Mouse (Mus musculus) neural tube, embryonic 11.5 days (tissue): ENCODE data around the gene Mgst3. TPM values are rescaled to one million over a fixed set of nuclear protein-coding genes. Genes with fewer than 3 reads are reported as not detected.

Experiments
- ATAC-seq: fragments of 200-750 bp; cut with Nextera tagmentation; 2 replicates; pipeline ENCODE4 v1.8.0; 2017; ENCODE audit warnings: moderate number of reproducible peaks, mild to moderate bottlenecking, moderate TSS enrichment, moderate library complexity; ENCODE audit not compliant: insufficient read depth, low FRiP score, low TSS enrichment
- DNase-seq: peaks from one replicate; pipeline ENCODE4 v3.0.0-alpha.2; 2015; ENCODE audit warnings: low spot score
- H3K27ac ChIP-seq: fragments of 300-500 bp; sonication (generic); 2 replicates; pipeline ENCODE4 v1.5.1; 2014; ENCODE audit warnings: low read depth, mild to moderate bottlenecking, low read length
- H3K27me3 ChIP-seq: fragments of 300-500 bp; sonication (generic); 2 replicates; pipeline ENCODE4 v1.6.1; 2014; ENCODE audit warnings: mild to moderate bottlenecking, low read length, mixed read lengths; ENCODE audit not compliant: control insufficient read depth, insufficient read depth
- H3K36me3 ChIP-seq: fragments of 300-500 bp; sonication (generic); 2 replicates; pipeline ENCODE4 v1.6.1; 2014; ENCODE audit warnings: mild to moderate bottlenecking, low read length, moderate library complexity, mixed read lengths; ENCODE audit not compliant: control insufficient read depth, insufficient read depth
- H3K4me1 ChIP-seq: fragments of 300-500 bp; sonication (generic); 2 replicates; pipeline ENCODE4 v1.6.1; 2014; ENCODE audit warnings: low read length, mixed read lengths; ENCODE audit not compliant: control insufficient read depth, insufficient read depth
- H3K4me2 ChIP-seq: fragments of 300-500 bp; sonication (generic); 2 replicates; pipeline ENCODE4 v1.6.1; 2014; ENCODE audit warnings: low read depth, mild to moderate bottlenecking, moderate library complexity
- H3K4me3 ChIP-seq: fragments of 300-500 bp; sonication (generic); 2 replicates; pipeline ENCODE4 v1.5.1; 2014; ENCODE audit warnings: low read depth, low read length
- H3K9ac ChIP-seq: fragments of 300-500 bp; sonication (generic); 2 replicates; pipeline ENCODE4 v1.6.1; 2014; ENCODE audit warnings: mild to moderate bottlenecking, low read length
- H3K9me3 ChIP-seq: fragments of 300-500 bp; sonication (generic); 2 replicates; pipeline ENCODE4 v1.6.1; 2016; ENCODE audit warnings: low read length; ENCODE audit not compliant: control insufficient read depth
- WGBS: fragments of 180-500 bp; shearing (Covaris S2); extraction: QIAGEN DNeasy Blood & Tissue Kit; methylation state at CpG from one replicate; pipeline ENCODE4 v1.1.7; 2014; 5-methylcytosine and 5-hydroxymethylcytosine counted together
- microRNA-seq: library from miRNA; unstranded; fragments of <30 nt; microRNA quantifications from one replicate; pipeline ENCODE4, GENCODE M21; 2016
- polyA plus RNA-seq: library from polyadenylated mRNA; unstranded; fragments of >200 nt; fragmentation: Nextera tagmentation; extraction: Ambion mirVana; gene quantifications from 2 replicates; pipeline ENCODE4 v1.2.1, GENCODE M21; 2014

Gene Mgst3
- polyA plus RNA-seq, 1 experiment from 2014 or later, result 78.0 TPM

DNA sequence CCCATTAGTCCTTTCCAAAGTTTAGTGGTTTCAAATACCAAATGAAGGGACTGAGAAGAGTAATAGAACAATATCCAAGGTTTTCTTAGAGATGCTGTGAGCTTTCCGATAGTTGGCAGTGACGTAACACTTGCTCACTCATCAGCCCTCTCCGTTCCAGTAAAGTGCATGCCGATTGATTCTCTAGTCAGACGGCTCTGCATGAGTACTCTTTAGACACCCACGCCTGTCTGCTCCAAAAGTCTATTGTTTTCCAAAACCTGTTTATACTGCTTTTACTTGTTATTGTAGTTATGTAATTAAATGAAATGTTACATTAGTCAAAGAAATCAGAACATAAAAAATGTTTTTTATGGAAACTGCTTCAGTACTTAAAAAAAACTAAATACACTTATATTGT lies 64.9 kb downstream of the Mgst3 start:
- no peaks in the 10 kb centered on the region for H3K9me3 ChIP-seq
- 94% methylated on average over 6 of the region's 6 CpGs for WGBS
- no peak overlapping the region for H3K4me3 ChIP-seq
- no peaks in the 10 kb centered on the region for H3K27me3 ChIP-seq
- no peak overlapping the region for H3K4me2 ChIP-seq
- H3K4me1 ChIP-seq, result no peaks in the 10 kb centered on the region
- DNase-seq (no peak), ATAC-seq (no peak)
- peaks cover 3% of the 10 kb centered on the region; the same call in 1 of the 2 replicates for H3K36me3 ChIP-seq
- H3K9ac ChIP-seq, result no peak overlapping the region
- no peak overlapping the region for H3K27ac ChIP-seq

Small RNA genes within 50 kb of the gene (microRNA-seq; reads per million reads assigned to microRNA genes)
- gene Gm25911, result 1.3 reads per million

Other genes starting within 250 kb of the Mgst3 start
- gene Uck2, start 108.5 kb downstream of the Mgst3 start, polyA plus RNA-seq, result 116 and 119 TPM in 2 replicates
- gene Tmco1, start 85.5 kb downstream of the Mgst3 start, polyA plus RNA-seq, result 81.9 and 93.0 TPM in 2 replicates
- 36.0 and 36.4 TPM in 2 replicates for gene Aldh9a1, start 43.9 kb downstream of the Mgst3 start, polyA plus RNA-seq
- gene Lrrc52, start 72.9 kb upstream of the Mgst3 start, polyA plus RNA-seq, result not detected in 2 replicates
- 8.2 and 10.2 TPM in 2 replicates for gene Rxrg, start 204.5 kb upstream of the Mgst3 start, polyA plus RNA-seq